Mouse (Mus musculus): ENCODE results near the gene Gdf3.

- no peak for TF ChIP-seq EP300 (IDR thresholded peaks at IDR 0.05)
- TF ChIP-seq CTCF (IDR thresholded peaks at IDR 0.05), result no peak
Measured at GRCm38 (mm10) chr6:122636666-122637065, 26.8 kb upstream of the Gdf3 start.
